9 mouse cellular contexts compared by ENCODE assay signal in genomic region chr2:61492043-61492743, GRCm38 (mm10).
DNase-seq lines count a peak whose midpoint lies in the region; ATAC-seq and TF ChIP-seq lines count a peak whose summit lies in the region.
"Had no signal": no experiment of that assay in that cellular context is flagged by ENCODE, and none has a peak within 500 bp of the region (broad histone marks: within the 10 kb centered on the region; RNA-seq: fewer than 3 reads in every experiment).

No protein-coding gene starts in this region.

- no peak for TF ChIP-seq POLR2A in bone marrow macrophage, adult 2 months (IDR thresholded peaks at IDR 0.05; ENCODE audit: borderline replicate concordance, low read depth, low read length)

- TF ChIP-seq EP300 in liver, embryonic 14.5 days (IDR thresholded peaks at IDR 0.05; ENCODE audit: low read depth): no peak

- peak; percentile 62; the same call in 1 of the 2 replicates for TF ChIP-seq CTCF in bone marrow macrophage, adult 2 months (IDR thresholded peaks at IDR 0.05; ENCODE audit: low read depth, low read length)
- peak; percentile 89 for TF ChIP-seq CTCF in liver, embryonic 14.5 days (IDR thresholded peaks at IDR 0.05; ENCODE audit: low read depth)

- H3K9me3 ChIP-seq in kidney, embryonic 15.5 days (replicated peaks): no peaks in the 10 kb centered on the region
- H3K9me3 ChIP-seq in liver, embryonic 14.5 days (ENCODE audit: control insufficient read depth, low read length): no peaks in the 10 kb centered on the region
- H3K9me3 ChIP-seq: heart, embryonic 13.5 days had no signal

- WGBS in kidney, embryonic 15.5 days: 61% methylated on average over 6 of the region's 6 CpGs
- WGBS in liver, embryonic 14.5 days (ENCODE audit: insufficient replicate concordance): 31% methylated on average over 6 of the region's 6 CpGs

- H3K4me3 ChIP-seq in kidney, embryonic 15.5 days (replicated peaks): no peak overlapping the region
- no peak overlapping the region for H3K4me3 ChIP-seq in bone marrow macrophage, adult 2 months (ENCODE audit: insufficient read depth, low read length)
- H3K4me3 ChIP-seq in liver, embryonic 14.5 days (ENCODE audit: insufficient read depth in 1 of 2, low read depth in 2 of 2, low read length in 2 of 2): no peak overlapping the region
- H3K4me3 ChIP-seq: heart, embryonic 13.5 days had no signal

- no peaks in the 10 kb centered on the region for H3K36me3 ChIP-seq in kidney, embryonic 15.5 days
- no peaks in the 10 kb centered on the region for H3K36me3 ChIP-seq in liver, embryonic 14.5 days (replicated peaks; ENCODE audit: control insufficient read depth, insufficient read depth, low read depth)
- H3K36me3 ChIP-seq: heart, embryonic 13.5 days had no signal

- DNase-seq in kidney, adult 18-20 months: peak; percentile 19
- peak; percentile 61 for DNase-seq in ES-CJ7 (ENCODE audit: low read depth, low spot score)
- peak in 1 of 3 experiments; percentile 37 for DNase-seq in liver, embryonic 14.5 days (ENCODE audit: low read depth in 3 of 3, low spot score in 3 of 3)
- peak; percentile 57 to 85 for DNase-seq in spleen, postnatal 4 days (ENCODE audit: low spot score in 2 of 2)
- no peak for DNase-seq in c-Kit-positive CD71-positive TER-119-positive erythroid progenitor cells, embryonic 14.5 days (ENCODE audit: low spot score)
- DNase-seq in left cerebral cortex, adult 18-20 months (ENCODE audit: low spot score in 2 of 2): no peak

- no peaks in the 10 kb centered on the region for H3K27me3 ChIP-seq in kidney, embryonic 15.5 days
- H3K27me3 ChIP-seq in liver, embryonic 14.5 days (ENCODE audit: control insufficient read depth, insufficient read depth, low read length): no peaks in the 10 kb centered on the region
- H3K27me3 ChIP-seq: heart, embryonic 13.5 days had no signal

- H3K4me1 ChIP-seq in kidney, embryonic 15.5 days: no peaks in the 10 kb centered on the region; the same call in 1 of the 2 replicates
- peaks cover 14% of the 10 kb centered on the region for H3K4me1 ChIP-seq in bone marrow macrophage, adult 2 months (ENCODE audit: control insufficient read depth, insufficient read depth, low read length)
- peaks cover 0 to 4% of the 10 kb centered on the region in 2 experiments; a peak in 2 of 4 replicates for H3K4me1 ChIP-seq in liver, embryonic 14.5 days (replicated peaks; ENCODE audit: control insufficient read depth in 2 of 2, insufficient read depth in 2 of 2, low read length in 1 of 2)

- ATAC-seq in kidney, embryonic 15.5 days (replicated peaks; ENCODE audit: low FRiP score): no peak; the same call in 1 of the 2 replicates
- ATAC-seq in liver, embryonic 14.5 days (ENCODE audit: insufficient read depth): peak; percentile 60; the same call in 1 of the 2 replicates

- H3K27ac ChIP-seq in kidney, embryonic 15.5 days: no peak overlapping the region
- H3K27ac ChIP-seq in bone marrow macrophage, adult 2 months (ENCODE audit: insufficient read depth, low read depth, low read length): no peak overlapping the region
- H3K27ac ChIP-seq in liver, embryonic 14.5 days: no peak overlapping the region
- H3K27ac ChIP-seq: heart, embryonic 13.5 days had no signal

- H3K9ac ChIP-seq in kidney, embryonic 15.5 days: no peak overlapping the region
- no peak overlapping the region for H3K9ac ChIP-seq in liver, embryonic 14.5 days (replicated peaks)
- H3K9ac ChIP-seq: heart, embryonic 13.5 days had no signal

- no peak overlapping the region for H3K4me2 ChIP-seq in kidney, embryonic 15.5 days
- H3K4me2 ChIP-seq in liver, embryonic 14.5 days (ENCODE audit: low read depth): no peak overlapping the region
- H3K4me2 ChIP-seq: heart, embryonic 13.5 days had no signal

Comparison
In these comparisons a context has a peak if more than half of its experiments do, and no peak if none do; other contexts are left out.
1. DNase-seq: peak in kidney, adult 18-20 months (single experiment), ES-CJ7 (single experiment) and spleen, postnatal 4 days (2 of 2); none in c-Kit-positive CD71-positive TER-119-positive erythroid progenitor cells, embryonic 14.5 days (single experiment) and left cerebral cortex, adult 18-20 months (0 of 2).